Mouse (Mus musculus) testis, adult 2 months (tissue): ENCODE results near the gene Acaca.

ENCODE experiments used
- CTCF ChIP-seq: fragments of 200-500 bp; IDR thresholded peaks from 2 replicates; pipeline ENCODE4 v1.5.1; 2012; ENCODE audit warnings: low read depth, mild to moderate bottlenecking, inconsistent platforms, low read length, moderate library complexity; ENCODE audit not compliant: control insufficient read depth, insufficient read depth, insufficient replicate concordance
- POLR2A ChIP-seq: fragments of 200-500 bp; IDR thresholded peaks from 2 replicates; pipeline ENCODE4 v1.6.1; 2012; ENCODE audit warnings: low read depth, mild to moderate bottlenecking, inconsistent platforms, low read length, moderate library complexity; ENCODE audit not compliant: control insufficient read depth

GRCm38 (mm10) chr11:84252425-84252824, 123.0 kb downstream of the Acaca start:
- TF ChIP-seq POLR2A (no peak), CTCF (no peak)
